Mouse (Mus musculus) heart, adult 11 months (tissue): ENCODE data around the gene Rftn1.

Experiments
- DNase-seq: peaks from one replicate; pipeline ENCODE4 v3.0.0; 2022

Rftn1 gene

DNA sequence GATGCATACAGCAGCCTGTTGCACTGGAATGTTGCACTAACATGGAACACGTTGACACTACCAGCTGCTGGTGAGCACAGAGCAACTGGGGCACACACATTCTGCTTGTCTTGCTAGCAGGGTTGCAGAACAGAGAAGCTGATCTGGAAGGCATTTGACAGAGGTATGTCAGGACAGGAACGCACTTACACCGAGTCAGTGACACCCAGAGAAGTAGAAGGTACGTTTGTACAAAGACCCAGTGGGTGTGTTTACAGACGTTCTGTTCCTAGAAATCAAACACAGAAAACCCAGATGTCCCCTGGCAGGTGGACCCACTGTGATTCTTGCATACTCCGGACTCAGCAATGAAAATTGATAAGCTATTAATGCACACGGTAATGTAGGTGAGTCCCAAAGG is 215.0 kb downstream of the Rftn1 start:
- DNase-seq, result peak; percentile 75

DNA sequence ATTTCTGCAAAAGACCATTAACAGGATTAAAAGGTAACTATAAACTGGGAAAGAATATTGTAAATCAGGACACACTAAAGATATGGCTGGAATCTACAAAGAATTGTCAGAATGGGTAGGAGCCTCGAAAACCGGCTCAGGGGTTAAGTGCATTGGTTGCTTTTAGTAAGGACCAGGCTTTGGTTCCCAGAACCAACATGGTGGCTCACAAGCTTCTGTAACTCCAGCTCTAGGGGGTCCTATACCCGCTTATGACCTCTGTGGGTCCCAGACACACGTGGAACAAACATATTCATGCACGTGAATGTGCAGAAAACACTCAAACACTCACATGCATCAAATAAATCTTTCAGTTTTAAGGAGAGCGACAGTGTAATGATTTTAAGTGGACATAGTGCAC is 215.5 kb downstream of the Rftn1 start:
- peak; percentile 70 for DNase-seq

DNA sequence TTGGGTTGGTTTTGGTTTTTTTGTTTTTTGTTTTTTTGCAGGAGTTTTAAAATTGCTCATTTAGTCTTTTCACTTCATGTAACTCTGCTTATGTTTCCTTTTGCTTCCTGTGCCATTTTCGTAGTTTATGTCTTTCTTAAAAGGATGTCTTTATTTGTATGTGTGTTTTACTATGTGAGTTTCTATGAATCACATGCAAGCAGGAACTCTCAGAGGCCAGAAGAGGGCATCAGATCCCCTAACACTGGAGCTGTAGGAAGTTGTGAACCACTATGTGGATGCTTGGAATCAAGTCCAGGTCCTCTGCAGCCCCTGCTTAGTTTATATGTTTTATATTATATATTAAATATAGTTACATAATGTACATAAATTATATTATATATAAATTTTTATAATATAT is 218.3 kb downstream of the Rftn1 start:
- DNase-seq, result peak; percentile 13

DNA sequence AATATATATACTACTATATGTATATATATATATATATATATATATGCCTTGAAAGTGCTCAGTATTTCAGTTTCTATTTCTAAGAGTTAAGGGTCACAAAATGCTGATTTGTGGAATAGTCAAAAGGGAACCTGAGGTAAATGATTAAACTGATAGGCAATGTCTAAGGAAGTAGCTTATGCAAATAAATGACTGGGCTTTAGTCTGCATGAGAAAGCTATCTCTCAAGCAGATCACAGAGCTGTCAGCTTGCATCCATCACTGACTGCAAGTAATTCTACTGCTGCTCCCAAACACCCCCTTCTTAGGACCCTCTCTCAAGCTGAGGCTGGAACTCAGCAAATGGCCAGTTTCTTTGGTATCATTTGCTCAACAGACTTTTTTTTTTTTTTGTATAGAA is 219.4 kb downstream of the Rftn1 start:
- DNase-seq, result peak; percentile 6

DNA sequence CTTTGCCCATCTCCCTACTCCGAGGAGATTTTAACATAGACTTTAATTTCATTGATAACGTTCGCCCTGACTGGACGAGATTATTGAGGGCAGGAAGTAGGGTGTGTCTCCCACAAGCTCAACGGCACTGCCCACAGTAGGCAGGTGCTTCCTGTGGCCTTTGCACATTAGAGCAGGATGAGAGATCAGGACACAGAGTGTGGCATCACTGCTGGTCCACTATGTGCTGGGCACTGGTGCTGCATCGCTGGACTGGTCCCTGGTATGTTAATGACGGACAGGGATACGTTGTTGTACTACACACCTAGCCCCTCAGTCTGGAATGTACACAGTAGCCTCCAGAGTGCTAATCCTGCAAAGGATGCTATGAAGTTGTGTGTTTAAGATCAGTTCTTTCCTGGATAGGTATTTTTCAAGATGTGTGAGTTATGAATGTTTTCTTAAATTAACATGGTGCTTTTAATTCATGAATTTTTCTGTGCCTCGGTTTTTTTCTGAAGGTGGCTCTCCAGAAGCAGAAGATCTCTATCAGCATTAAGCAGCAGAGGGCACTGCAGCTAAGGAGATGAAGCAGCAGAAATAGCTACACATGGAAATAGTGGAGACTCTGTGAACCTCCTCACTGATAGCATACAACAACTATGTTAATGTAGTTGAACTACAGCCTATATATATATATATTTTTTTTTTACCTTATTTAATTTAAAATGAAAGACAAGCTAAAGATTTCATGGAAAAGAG is 221.8 kb downstream of the Rftn1 start:
- peak; percentile 92 for DNase-seq

DNA sequence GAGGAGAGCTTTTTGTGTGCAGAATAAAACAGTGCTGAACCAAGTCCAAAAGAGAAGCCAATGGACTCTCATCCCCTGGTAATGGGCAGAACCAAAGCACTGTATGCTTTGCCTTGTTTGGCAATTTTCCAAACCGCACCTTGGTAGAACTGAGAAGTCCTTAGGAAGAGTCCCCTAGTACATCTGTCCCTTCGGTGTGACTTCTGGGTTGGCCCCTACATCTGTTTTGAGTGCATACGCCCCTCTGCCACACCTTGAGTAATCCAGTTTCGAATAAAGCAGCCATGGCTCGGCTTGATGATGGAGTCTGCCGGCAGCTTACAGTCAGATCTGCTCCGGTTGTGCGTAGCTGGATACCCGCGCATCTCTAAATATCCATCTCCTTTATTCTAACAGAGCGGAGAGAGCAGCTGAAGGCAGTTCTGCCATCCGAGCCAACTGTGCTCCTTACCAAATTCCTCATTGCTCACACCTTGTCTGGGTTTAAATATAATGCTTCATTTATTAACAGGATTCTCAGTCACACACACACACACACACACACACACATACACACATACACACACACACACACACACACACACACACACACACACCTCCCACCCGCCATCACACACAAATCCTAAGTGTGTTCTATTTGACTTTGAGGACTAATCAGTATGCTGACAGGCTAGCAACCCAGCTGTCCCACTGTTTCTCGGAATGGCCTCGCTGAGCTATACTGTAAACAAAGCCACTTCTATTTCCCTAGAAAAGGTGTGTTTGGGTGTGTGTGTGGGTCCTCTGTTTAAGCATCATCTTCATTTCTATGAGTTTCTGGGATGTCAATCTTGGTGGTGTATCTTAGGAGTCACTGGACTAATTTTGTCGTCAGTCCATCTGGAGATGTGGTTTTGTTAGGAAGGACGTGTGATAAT is 224.4 kb downstream of the Rftn1 start:
- peak; percentile 78 for DNase-seq

DNA sequence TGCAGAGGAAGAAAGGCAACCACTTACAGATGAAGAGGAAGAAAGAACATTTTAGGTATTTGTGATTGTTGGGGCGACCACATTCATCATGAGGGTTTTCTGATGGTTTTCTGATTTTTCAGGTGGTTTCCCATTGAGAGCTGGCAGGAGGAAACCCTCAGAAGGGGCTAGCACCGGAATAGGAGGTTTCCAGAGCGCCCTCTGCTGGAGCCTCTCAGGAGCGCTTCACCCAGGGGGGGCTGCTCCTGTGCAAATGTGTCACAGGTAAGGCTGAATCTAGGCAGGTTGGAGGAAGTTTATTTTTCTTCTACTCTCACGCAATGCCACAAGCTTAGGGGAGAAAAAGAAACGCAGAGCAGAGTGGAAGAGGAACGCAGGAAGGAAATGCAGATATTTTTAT is 225.4 kb downstream of the Rftn1 start:
- DNase-seq, result peak; percentile 64

DNA sequence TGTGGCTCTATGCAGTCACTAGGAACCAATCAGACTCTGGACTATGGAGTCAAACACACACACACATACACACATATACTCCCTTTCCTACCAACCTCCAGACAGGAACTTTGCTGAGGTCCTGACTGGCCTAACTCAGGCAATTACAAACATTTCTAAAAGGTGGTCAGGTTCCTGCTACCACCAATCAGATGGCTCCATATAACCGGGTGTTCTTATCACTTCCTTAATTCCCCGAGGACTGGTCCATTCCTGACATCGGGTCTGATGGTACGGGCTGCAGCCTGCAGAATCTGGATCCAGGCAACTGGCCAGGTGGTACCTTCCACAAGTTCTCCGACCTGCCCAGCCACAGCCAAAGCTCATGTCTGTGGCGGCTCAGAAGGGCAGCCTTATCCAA is 226.0 kb downstream of the Rftn1 start:
- DNase-seq, result peak; percentile 75

DNA sequence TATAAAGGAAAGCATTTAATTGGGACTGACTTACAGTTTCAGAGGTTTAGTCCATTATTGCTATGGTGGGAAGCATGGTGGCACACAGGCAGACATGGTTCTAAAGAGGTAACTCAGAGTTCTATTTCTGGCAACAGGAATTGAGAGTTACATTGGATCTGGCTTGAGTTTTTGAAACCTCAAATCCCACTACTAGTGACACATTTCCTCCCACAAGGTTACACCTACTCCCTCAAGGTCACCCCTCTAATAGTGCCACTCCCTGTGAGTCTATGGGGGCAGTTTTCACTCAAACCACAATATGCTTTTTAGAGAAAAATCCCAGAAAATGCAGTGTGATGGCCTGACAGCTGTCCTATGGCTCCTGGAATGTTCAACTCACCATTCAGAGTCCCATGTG is 231.5 kb downstream of the Rftn1 start:
- DNase-seq, result no peak

DNA sequence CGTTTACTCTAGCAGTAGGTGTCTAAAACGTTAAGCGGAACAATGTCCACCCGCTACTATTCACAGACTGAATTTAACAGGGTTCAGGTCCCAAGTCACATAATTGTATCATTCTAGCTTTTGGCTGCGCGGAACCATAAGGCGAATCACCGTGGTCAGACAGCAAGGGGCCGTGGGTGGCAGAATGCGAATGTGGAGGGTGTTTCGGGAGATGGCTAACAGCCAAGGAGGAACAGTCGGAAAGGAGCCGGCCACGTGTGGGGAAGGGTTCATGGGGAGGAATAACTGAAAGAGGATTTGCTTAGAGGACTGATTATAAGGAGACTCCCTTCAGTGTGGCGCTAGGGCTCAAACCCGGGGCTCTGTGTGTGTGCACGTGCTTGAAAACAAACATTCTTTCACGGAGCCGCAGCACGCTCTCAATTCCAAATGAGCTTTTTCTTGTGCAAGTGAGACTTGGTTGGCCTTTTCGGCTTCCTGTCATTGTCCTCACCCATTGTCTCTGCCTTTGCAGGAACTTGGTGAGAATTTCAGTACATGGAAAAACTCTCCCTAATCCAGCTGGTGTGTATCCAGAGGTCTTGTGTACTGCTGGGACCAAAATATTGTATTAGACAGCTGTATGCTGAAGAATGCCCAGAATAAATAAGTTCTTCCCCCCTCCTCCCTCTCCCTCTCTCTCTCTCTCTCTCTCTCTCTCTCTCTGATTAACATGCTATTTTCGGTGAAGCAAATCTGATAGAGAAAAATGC is 238.4 kb downstream of the Rftn1 start:
- DNase-seq, result peak; percentile 96

DNA sequence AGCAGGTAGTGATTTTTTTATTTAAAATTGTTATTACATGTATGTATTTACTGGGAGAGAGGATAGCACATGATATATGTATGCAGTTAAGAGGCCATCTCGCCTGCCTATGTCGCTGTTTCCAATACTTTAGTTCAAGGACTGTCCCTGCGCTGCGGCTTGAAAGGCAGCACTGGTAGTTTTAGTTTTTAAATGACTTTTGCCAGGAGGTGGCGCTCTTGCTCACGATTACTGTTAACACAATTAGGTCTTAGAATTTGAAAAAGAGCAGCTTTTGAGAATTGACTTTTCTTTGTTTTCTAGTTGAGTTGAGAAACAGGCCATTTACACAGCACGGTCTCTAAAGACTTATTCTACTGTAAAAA is 239.0 kb downstream of the Rftn1 start:
- peak; percentile 90 for DNase-seq

DNA sequence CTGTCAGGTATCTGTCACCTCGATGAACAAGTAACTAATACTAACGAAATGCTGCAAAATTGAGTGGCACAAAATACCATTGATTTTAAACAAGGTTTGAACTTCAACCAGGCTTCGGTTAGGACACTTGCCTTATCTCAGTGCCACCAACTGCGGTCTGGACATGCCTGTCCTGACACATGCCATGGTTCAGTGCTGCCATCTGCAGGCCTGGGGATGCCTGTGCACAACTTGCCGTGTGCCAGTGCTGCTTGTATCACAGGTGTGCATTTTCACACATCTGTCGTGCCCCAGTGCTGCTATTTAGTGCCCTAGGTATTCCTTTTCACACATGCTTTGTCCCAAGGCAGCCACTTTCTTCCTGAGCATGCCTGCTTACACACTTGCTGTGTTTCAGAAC is 247.8 kb downstream of the Rftn1 start:
- peak; percentile 86 for DNase-seq
